Mouse (Mus musculus): ENCODE results near the gene Acin1. TPM values are rescaled to one million over a fixed set of nuclear protein-coding genes. Genes with fewer than 3 reads are reported as not detected.

Gene Acin1
- polyA plus RNA-seq, 1 experiment from 2014 or later, result 140 TPM

GRCm38 (mm10) chr14:54714617-54715081 is 27.9 kb upstream of the Acin1 start:
- WGBS, result 3% methylated on average over 15 of the region's 15 CpGs
- H3K27ac ChIP-seq, result no peak overlapping the region
- no peaks in the 10 kb centered on the region for H3K36me3 ChIP-seq
- ATAC-seq (ENCODE audit: low FRiP score, low read depth), result peak; percentile 69
- H3K27me3 ChIP-seq (replicated peaks), result no peaks in the 10 kb centered on the region
- H3K4me3 ChIP-seq, result peak overlapping the region; percentile 27
- H3K9me3 ChIP-seq, result no peaks in the 10 kb centered on the region
- peak overlapping the region; percentile 64 for H3K4me2 ChIP-seq (replicated peaks)
- H3K4me1 ChIP-seq, result 0 out of 2 replicates have a peak, but pooled peaks cover 7% of the 10 kb centered on the region
- peak overlapping the region; percentile 17; the same call in 1 of the 2 replicates for H3K9ac ChIP-seq

- Histone ChIP-seq H3K36me3 (no peaks in the 10 kb centered on the region), H3K4me3 (peak overlapping the region; percentile 27), H3K27me3 (replicated peaks) (no peaks in the 10 kb centered on the region), H3K9me3 (no peaks in the 10 kb centered on the region), H3K9ac (peak overlapping the region; percentile 17; the same call in 1 of the 2 replicates), H3K4me1 (0 out of 2 replicates have a peak, but pooled peaks cover 7% of the 10 kb centered on the region), H3K27ac (no peak overlapping the region), H3K4me2 (replicated peaks) (peak overlapping the region; percentile 64)
- ATAC-seq (ENCODE audit: low FRiP score, low read depth), result peak; percentile 79
- WGBS, result 2% methylated on average over 13 of the region's 13 CpGs
Measured at GRCm38 (mm10) chr14:54714121-54714520, 27.4 kb upstream of the Acin1 start.

- Histone ChIP-seq H3K27me3 (replicated peaks) (no peaks in the 10 kb centered on the region), H3K36me3 (no peaks in the 10 kb centered on the region), H3K4me2 (replicated peaks) (no peak overlapping the region), H3K4me1 (0 out of 2 replicates have a peak, but pooled peaks cover 7% of the 10 kb centered on the region), H3K4me3 (no peak overlapping the region), H3K27ac (no peak overlapping the region), H3K9me3 (no peaks in the 10 kb centered on the region), H3K9ac (no peak overlapping the region)
- WGBS, result 79% methylated on average over 8 of the region's 8 CpGs
- no peak for ATAC-seq (ENCODE audit: low FRiP score, low read depth)
Measured at GRCm38 (mm10) chr14:54712861-54713260, 26.1 kb upstream of the Acin1 start.

- H3K36me3 ChIP-seq, result no peaks in the 10 kb centered on the region
- H3K4me2 ChIP-seq (replicated peaks), result no peak within 1 kb of the TSS
- WGBS, result 90% methylated on average over 7 of the region's 7 CpGs
- no peak within 1 kb of the TSS for H3K4me3 ChIP-seq
- H3K4me1 ChIP-seq, result 0 out of 2 replicates have a peak, but pooled peaks cover 7% of the 10 kb centered on the region
- no peak for ATAC-seq (ENCODE audit: low FRiP score, low read depth)
- H3K9ac ChIP-seq, result no peak within 1 kb of the TSS
- H3K27me3 ChIP-seq (replicated peaks), result no peaks in the 10 kb centered on the region
- no peak within 1 kb of the TSS for H3K27ac ChIP-seq
- no peaks in the 10 kb centered on the region for H3K9me3 ChIP-seq
Measured at GRCm38 (mm10) chr14:54712074-54712473, 25.3 kb upstream of the Acin1 start, which contains the start of gene Cebpe. TSS of gene Cebpe (minus strand) at chr14:54712174.

- WGBS, result 82% methylated on average over 9 of the region's 9 CpGs
- H3K4me2 ChIP-seq (replicated peaks), result no peak overlapping the region
- H3K9ac ChIP-seq, result no peak overlapping the region
- H3K9me3 ChIP-seq, result no peaks in the 10 kb centered on the region
- H3K4me3 ChIP-seq, result no peak overlapping the region
- H3K27ac ChIP-seq, result no peak overlapping the region
- no peaks in the 10 kb centered on the region for H3K27me3 ChIP-seq (replicated peaks)
- no peaks in the 10 kb centered on the region for H3K4me1 ChIP-seq
- no peaks in the 10 kb centered on the region for H3K36me3 ChIP-seq
- ATAC-seq (ENCODE audit: low FRiP score, low read depth), result no peak
Measured at GRCm38 (mm10) chr14:54709054-54709453, 22.3 kb upstream of the Acin1 start.

- Histone ChIP-seq H3K36me3 (no peaks in the 10 kb centered on the region), H3K9me3 (no peaks in the 10 kb centered on the region), H3K9ac (no peak overlapping the region), H3K4me3 (no peak overlapping the region), H3K27ac (no peak overlapping the region), H3K4me1 (no peaks in the 10 kb centered on the region), H3K27me3 (replicated peaks) (no peaks in the 10 kb centered on the region), H3K4me2 (replicated peaks) (no peak overlapping the region)
- 67% methylated on average over 17 of the region's 17 CpGs for WGBS
- no peak for ATAC-seq (ENCODE audit: low FRiP score, low read depth)
Measured at GRCm38 (mm10) chr14:54706589-54707320, 20.0 kb upstream of the Acin1 start.

- no peak overlapping the region for H3K4me3 ChIP-seq
- no peaks in the 10 kb centered on the region for H3K4me1 ChIP-seq
- no peak overlapping the region for H3K4me2 ChIP-seq (replicated peaks)
- H3K27me3 ChIP-seq (replicated peaks), result no peaks in the 10 kb centered on the region
- WGBS, result 61% methylated on average over 5 of the region's 5 CpGs
- no peak overlapping the region for H3K27ac ChIP-seq
- H3K9me3 ChIP-seq, result no peaks in the 10 kb centered on the region
- no peak overlapping the region for H3K9ac ChIP-seq
- H3K36me3 ChIP-seq, result no peaks in the 10 kb centered on the region
- no peak for ATAC-seq (ENCODE audit: low FRiP score, low read depth)
Measured at GRCm38 (mm10) chr14:54705844-54706243, 19.1 kb upstream of the Acin1 start.

- no peak for ATAC-seq (ENCODE audit: low FRiP score, low read depth)
- Histone ChIP-seq H3K36me3 (no peaks in the 10 kb centered on the region), H3K9me3 (no peaks in the 10 kb centered on the region), H3K4me2 (replicated peaks) (no peak overlapping the region), H3K4me3 (no peak overlapping the region), H3K9ac (no peak overlapping the region), H3K27ac (no peak overlapping the region), H3K27me3 (replicated peaks) (no peaks in the 10 kb centered on the region), H3K4me1 (no peaks in the 10 kb centered on the region)
- 75% methylated on average over 10 of the region's 10 CpGs for WGBS
Measured at GRCm38 (mm10) chr14:54703207-54703606, 16.5 kb upstream of the Acin1 start.

- H3K9ac ChIP-seq, result no peak overlapping the region
- H3K4me3 ChIP-seq, result no peak overlapping the region
- H3K27me3 ChIP-seq (replicated peaks), result no peaks in the 10 kb centered on the region
- no peak overlapping the region for H3K27ac ChIP-seq
- ATAC-seq (ENCODE audit: low FRiP score, low read depth), result no peak
- 11% methylated on average over 6 of the region's 6 CpGs for WGBS
- H3K9me3 ChIP-seq, result no peaks in the 10 kb centered on the region
- no peak overlapping the region for H3K4me2 ChIP-seq (replicated peaks)
- H3K36me3 ChIP-seq, result no peaks in the 10 kb centered on the region
- H3K4me1 ChIP-seq, result no peaks in the 10 kb centered on the region
Measured at GRCm38 (mm10) chr14:54701298-54701697, 14.6 kb upstream of the Acin1 start.

GRCm38 (mm10) chr14:54699586-54699985 is 12.9 kb upstream of the Acin1 start:
- Histone ChIP-seq H3K27me3 (replicated peaks) (no peaks in the 10 kb centered on the region), H3K36me3 (0 out of 2 replicates have a peak, but pooled peaks cover 4% of the 10 kb centered on the region), H3K4me1 (no peaks in the 10 kb centered on the region), H3K4me2 (replicated peaks) (no peak overlapping the region), H3K27ac (no peak overlapping the region), H3K9me3 (no peaks in the 10 kb centered on the region), H3K9ac (no peak overlapping the region), H3K4me3 (no peak overlapping the region)
- no peak for ATAC-seq (ENCODE audit: low FRiP score, low read depth)
- 47% methylated on average over 3 of the region's 3 CpGs for WGBS

GRCm38 (mm10) chr14:54698733-54699132 is 12.0 kb upstream of the Acin1 start, which contains the start of gene Gm29776:
TSS of gene Gm29776 (minus strand) at chr14:54698833.
- Histone ChIP-seq H3K27me3 (replicated peaks) (no peaks in the 10 kb centered on the region), H3K36me3 (peaks cover 7% of the 10 kb centered on the region; the same call in 1 of the 2 replicates), H3K9ac (0 out of 2 replicates have a peak within 1 kb of the TSS, but pooled peaks have one; percentile 29), H3K27ac (no peak within 1 kb of the TSS), H3K4me1 (no peaks in the 10 kb centered on the region), H3K9me3 (no peaks in the 10 kb centered on the region), H3K4me2 (replicated peaks) (no peak within 1 kb of the TSS), H3K4me3 (no peak within 1 kb of the TSS)
- no peak for ATAC-seq (ENCODE audit: low FRiP score, low read depth)
- 85% methylated on average over 4 of the region's 4 CpGs for WGBS

- Histone ChIP-seq H3K9me3 (no peaks in the 10 kb centered on the region), H3K9ac (no peak overlapping the region), H3K36me3 (peaks cover 16% of the 10 kb centered on the region), H3K4me3 (no peak overlapping the region), H3K4me1 (no peaks in the 10 kb centered on the region), H3K27ac (no peak overlapping the region), H3K4me2 (replicated peaks) (no peak overlapping the region), H3K27me3 (replicated peaks) (no peaks in the 10 kb centered on the region)
- no peak for ATAC-seq (ENCODE audit: low FRiP score, low read depth)
- 84% methylated on average over 4 of the region's 4 CpGs for WGBS
Measured at GRCm38 (mm10) chr14:54696752-54697151, 10.0 kb upstream of the Acin1 start.

All from neural tube, embryonic 12.5 days (tissue).